Mouse (Mus musculus): ENCODE results near the gene Pdcl3.
A peak's percentile ranks its signal among the peaks of the same experiment; 100 is the strongest.

Gene Pdcl3

DNA sequence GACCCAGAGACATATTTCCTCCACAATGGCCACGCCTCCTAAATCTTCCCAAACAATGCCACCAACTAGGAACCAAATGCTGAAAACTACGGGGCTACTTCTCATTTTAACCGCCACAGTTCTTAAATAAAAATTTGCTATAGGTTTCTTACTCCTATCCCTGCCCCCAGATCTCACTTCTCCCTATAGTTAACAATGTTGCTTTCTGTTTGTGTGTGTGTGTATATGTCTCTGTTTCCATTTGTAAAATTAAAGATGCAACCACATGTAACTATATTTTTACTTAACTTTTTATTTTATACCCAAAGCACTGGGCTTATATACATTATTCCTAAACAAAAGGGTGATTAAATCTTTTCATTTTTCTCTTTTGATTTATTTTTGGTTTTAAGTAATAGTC is at the start of gene Pdcl3:
TSS of gene Pdcl3 (plus strand) at position 301 of the 400 bp plus-strand sequence.
- no peak for DNase-seq (ENCODE audit: low read depth, low spot score)

DNA sequence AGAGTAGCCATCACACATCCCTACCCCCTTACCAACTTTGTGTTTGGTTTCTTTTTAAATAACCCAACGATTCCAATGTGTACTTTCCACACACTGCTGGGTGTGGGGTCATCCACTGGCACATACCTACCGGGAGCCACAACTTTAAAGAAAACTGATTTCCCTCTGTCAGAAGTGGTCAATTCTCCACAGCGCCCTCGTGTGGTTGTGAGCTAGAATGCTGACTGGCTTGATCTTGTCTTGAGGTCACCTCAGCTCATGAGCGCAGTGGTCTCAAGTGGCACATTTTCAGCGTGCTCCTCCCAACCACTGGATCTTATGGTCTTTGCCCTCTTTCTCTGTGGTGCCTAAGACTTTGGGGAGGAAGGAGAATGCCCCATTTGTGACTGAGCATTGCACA is 48.6 kb upstream of the Pdcl3 start:
- peak; percentile 91 for DNase-seq (ENCODE audit: low read depth, low spot score)

DNA sequence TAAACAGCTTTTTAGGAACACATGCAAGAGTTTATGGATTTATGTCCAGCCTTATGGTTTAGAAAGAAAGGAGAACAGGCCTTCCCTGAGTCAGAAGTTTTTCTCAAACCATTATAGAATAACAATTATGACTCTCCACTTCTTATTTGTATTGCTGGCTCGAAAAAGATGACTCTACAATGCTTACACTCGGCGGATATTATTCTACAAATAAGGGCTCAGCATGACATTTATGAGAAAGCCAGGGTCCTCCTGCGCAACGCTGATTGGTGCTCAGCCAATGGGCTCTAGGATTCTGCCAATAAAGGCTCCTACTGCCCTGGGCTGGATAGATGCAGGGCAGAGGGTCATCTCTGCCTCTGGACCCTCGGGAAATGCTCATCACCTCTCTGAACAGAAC is 46.6 kb upstream of the Pdcl3 start, which contains the start of gene Nms:
TSS of gene Nms (plus strand) at position 301 of the 400 bp plus-strand sequence.
- DNase-seq (ENCODE audit: low read depth, low spot score) = no peak

DNA sequence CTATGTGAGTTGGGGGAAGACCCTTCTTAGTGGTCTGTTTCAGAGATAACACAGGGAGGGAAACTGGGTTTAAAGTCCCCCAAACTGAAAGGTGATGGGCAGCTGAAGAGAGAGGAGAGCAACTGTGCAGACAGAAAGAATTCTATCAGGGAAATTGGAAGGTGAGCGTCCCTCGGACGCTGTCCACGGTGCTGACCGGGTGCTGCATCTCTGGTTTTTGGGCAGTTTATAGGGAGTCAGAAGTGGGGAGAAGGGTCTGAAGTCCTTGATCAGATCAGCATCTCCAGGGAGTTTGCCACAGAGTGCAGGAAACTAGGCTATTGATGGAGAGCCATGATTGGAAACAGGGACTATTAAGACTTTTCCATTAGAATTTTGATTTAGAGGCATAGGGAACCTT is 45.8 kb upstream of the Pdcl3 start:
- DNase-seq (ENCODE audit: low read depth, low spot score) = peak; percentile 36

DNA sequence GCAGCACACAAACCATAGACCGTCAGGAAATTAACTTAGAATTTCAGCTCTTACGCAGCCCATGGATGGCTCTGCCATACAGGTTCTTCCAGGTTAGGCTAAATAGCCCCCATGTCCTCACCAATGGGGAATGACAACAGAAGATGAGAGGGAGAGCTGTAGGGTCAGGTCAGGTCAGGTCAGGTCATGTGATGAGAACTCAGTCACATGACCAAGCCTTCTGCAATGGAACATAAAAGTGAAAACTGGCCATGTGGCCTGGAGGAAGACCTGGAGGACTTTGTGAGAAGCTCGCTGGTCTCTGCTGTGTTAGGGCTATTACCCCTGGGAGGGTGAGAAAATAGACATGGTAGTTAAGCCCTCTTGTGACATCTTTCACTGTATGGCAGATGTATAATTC is 29.0 kb upstream of the Pdcl3 start:
- no peak for DNase-seq (ENCODE audit: low read depth, low spot score)

- DNase-seq (ENCODE audit: low read depth, low spot score) = peak; percentile 39
These were observed 16.3 kb upstream of the Pdcl3 start for GRCm38 (mm10) chr1:38969116-38969515.

- no peak for DNase-seq (ENCODE audit: low read depth, low spot score)
These were observed 13.7 kb upstream of the Pdcl3 start for GRCm38 (mm10) chr1:38971712-38972111.

- DNase-seq (ENCODE audit: low read depth, low spot score) = no peak
These were observed 12.3 kb upstream of the Pdcl3 start for GRCm38 (mm10) chr1:38972986-38973592.

DNA sequence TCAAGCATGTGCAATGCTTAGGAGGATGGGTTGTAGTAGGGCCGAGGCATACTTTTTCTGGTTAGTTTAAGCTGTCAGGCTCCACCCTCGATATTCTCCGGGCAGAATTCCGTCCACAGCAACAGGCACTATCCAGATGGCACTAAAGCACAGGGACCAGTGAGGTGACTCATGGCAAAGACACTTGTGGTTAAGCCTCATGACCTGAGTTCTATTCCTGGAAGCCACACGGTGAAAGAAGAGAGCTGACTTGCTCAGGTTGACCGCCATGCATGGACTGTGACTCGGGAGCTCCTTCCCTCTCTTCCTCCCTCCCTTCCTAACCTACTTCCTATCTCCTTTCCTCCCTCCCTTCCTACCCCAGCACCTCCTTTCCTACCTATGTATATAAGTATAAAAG is 5.5 kb upstream of the Pdcl3 start:
- no peak for DNase-seq (ENCODE audit: low read depth, low spot score)

GRCm38 (mm10) chr1:38983870-38984269 is 1.5 kb upstream of the Pdcl3 start:
- no peak for DNase-seq (ENCODE audit: low read depth, low spot score)

DNA sequence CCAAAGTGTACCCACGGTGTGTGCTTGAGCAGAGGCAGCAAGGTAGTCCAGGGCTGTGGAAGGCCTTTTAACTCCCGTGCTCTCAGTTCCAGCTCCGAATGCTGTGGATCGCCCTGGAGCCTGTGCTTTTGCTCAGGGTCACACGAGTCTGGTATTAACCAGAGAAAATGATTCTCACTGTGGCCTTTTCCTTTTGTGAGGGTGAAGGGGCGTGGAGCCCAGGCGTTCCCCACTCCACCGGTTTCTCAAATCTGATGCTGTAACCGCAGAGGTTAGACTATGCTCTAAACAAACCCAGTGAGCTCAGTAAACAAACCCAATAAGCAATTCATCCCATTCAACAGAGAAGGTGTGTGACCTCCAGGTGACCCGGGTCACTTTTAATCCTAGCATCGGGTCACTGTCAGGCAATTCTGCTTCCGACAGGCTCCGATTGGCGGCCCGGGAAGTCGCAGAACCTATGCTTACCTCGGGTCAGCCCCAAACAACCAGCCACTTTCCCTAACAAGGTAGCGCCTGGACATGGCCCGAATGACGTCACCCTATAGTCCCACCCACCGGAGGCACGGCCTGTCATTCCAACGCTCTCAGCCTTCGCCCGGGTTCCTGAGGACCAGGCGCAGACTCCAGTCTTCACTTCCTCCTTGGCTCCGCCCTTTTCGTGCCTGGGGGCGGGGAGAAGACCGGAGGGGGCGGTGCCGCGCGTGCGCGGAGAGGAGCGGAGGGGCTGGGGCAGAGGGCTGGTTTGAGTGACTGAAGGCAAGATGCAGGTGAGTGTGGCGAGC is 1.9 kb downstream of the Pdcl3 start:
- peak; percentile 99 for DNase-seq (ENCODE audit: low read depth, low spot score)

- DNase-seq (ENCODE audit: low read depth, low spot score) = no peak
These were observed 2.4 kb downstream of the Pdcl3 start for GRCm38 (mm10) chr1:38987865-38988211.

GRCm38 (mm10) chr1:38988357-38988756 is 2.9 kb downstream of the Pdcl3 start:
- no peak for DNase-seq (ENCODE audit: low read depth, low spot score)

DNA sequence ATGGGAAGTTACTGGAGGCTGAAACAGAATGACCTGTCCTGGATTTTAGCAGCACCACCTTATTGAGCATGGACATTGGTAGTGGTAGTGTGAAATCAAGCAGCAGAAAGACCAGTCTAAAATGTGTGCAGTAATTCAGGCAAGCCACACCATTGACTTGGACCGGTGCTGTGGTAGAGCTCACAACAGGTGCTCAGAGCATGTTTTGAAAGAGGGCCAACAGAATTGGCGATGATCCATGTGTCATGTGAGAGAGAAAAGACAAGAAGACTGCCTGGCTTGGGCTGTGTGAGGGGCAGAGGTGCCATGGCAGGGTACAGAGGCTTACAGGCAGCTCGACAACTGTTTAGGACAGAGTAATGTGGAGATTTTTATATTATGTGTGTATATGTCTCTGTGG is 7.0 kb downstream of the Pdcl3 start:
- DNase-seq (ENCODE audit: low read depth, low spot score) = no peak

- peak; percentile 81 for DNase-seq (ENCODE audit: low read depth, low spot score)
These were observed 15.7 kb downstream of the Pdcl3 start for GRCm38 (mm10) chr1:39001106-39001505.

DNA sequence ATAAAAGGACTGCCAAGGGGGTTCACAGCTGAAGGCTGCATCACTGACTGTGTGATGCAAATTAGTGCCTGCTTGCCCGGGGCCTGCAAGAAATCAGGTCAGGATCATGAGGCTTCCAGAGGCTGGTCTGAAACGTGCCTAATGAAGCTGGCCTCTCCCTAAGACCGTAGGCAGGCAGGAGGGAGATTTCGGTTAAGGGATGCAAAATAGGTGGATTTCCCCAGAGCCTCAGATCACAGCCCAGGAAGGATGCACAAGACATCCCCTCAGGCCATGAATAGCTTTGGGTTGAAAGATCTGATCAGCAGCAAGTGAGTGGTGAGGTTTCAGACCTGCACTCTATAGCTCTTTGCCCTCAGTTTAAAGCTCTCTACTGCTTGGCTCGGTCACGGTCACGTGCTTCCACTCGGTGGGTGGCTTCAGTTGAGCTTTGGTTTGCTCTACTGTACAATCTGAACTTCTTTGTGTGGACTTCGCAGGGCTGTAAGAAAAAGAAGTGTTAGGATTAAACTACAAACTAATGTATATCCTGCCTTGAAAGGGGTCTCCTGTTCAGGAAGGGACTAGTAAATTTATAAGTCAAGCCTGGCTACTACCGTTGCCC is 20.4 kb downstream of the Pdcl3 start:
- peak; percentile 50 for DNase-seq (ENCODE audit: low read depth, low spot score)

GRCm38 (mm10) chr1:39006830-39007829 is 21.7 kb downstream of the Pdcl3 start:
- DNase-seq (ENCODE audit: low read depth, low spot score) = peak; percentile 25

- DNase-seq (ENCODE audit: low read depth, low spot score) = peak; percentile 91
These were observed 25.2 kb downstream of the Pdcl3 start for GRCm38 (mm10) chr1:39010583-39011021.

- DNase-seq (ENCODE audit: low read depth, low spot score) = no peak
These were observed 27.2 kb downstream of the Pdcl3 start for GRCm38 (mm10) chr1:39012576-39012975.

DNA sequence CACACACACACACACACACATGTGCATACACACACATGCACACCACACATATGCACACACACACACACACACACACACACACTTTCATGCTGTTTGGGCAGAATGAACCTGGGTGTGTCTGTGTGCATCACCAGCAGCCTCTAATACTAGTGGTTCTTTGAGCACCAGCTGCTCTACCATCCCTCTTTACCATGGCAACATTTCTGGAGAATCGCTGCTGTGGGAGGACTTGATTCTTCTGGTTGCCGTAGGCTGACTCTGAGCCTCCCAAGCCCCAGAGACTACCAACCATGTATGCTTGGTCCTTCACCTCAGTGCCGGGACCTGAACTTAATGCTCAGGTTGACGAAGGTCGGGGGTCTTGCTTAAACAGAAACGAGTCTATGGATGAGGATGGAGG is 28.4 kb downstream of the Pdcl3 start:
- no peak for DNase-seq (ENCODE audit: low read depth, low spot score)

- no peak for DNase-seq (ENCODE audit: low read depth, low spot score)
These were observed 30.1 kb downstream of the Pdcl3 start for GRCm38 (mm10) chr1:39015529-39015928.

DNA sequence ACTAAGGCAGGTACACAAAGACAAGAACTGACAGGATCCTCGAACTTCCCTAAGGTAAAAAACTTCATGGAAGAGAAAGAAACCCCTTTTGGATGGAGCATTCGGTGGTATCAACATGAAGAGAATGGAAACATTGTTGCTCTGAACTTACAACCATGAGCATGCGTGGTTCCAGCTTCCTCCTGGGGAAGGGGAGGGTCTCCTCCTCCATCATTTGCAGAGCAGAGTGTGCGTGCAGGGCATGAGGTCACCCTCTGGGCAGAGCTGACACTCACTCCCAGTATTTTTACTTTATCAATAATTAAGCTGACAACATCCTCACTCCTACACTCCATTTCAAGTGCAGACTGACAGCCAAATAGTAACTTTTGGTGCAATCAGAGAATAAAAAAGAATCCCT is 32.5 kb downstream of the Pdcl3 start:
- DNase-seq (ENCODE audit: low read depth, low spot score) = no peak

Measured in ES-CJ7 (cell line).